Mouse (Mus musculus) 3134 (cell line): ENCODE measurements around the gene Utp11.

ENCODE experiments used
- DNase-seq: peaks from one replicate; pipeline ENCODE4 v3.0.0-alpha.2; 2011; ENCODE audit warnings: low spot score; ENCODE audit not compliant: insufficient read length; ENCODE audit errors: extremely low read depth

Gene Utp11

GRCm38 (mm10) chr4:124705661-124706269, 12.4 kb upstream of the Utp11 start:
- DNase-seq = no peak

GRCm38 (mm10) chr4:124704797-124705474, 11.5 kb upstream of the Utp11 start:
- DNase-seq = peak; percentile 55

DNA sequence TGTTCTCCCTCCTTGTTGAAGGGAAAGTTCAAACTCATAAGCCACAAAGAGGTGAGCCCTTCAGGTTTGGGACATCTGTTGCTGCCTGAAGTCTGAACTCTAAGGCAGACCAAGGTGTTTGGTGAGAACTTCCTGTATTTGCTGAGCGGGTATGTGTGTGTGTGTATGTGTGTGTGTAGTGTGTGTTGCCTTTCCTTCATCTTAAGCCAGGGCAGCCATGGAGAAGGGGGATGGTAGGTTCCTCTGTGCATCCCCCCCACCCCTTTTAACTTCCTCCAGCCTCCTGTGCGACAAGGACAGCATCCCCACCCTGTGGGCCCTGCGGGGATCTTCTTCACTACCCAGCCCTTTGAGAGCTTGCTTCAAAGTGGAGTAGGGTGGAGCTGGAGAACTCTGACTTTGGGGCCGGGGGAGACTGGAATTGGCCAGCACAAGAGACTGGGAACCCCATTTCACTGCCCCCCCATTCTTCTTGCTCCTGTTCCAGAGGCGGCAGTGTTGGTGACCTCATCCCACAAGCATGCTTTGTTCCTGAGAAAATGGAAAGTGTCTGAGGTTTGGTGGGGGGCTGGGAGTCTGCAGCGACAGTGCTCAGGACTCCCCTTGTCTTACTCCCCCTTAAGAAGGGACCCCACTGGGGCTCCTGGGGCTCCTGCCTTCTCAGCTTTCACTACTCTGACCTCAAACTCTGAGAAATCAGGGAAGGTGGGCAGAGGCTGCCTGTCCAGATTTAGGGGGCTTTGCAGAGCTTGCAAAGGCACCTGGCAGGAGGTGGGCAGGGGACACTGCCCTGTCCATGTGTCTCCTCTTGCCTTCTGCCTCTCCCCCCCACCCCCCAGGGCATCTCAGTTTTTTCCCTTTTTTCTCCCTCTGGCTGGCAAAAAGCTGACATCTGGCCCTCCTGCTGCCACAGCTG, 10.7 kb upstream of the Utp11 start:
- DNase-seq = peak; percentile 57

- DNase-seq = peak; percentile 68
Measured at GRCm38 (mm10) chr4:124703406-124703805, 10.0 kb upstream of the Utp11 start.

GRCm38 (mm10) chr4:124701916-124702315, 8.5 kb upstream of the Utp11 start:
- DNase-seq = no peak

DNA sequence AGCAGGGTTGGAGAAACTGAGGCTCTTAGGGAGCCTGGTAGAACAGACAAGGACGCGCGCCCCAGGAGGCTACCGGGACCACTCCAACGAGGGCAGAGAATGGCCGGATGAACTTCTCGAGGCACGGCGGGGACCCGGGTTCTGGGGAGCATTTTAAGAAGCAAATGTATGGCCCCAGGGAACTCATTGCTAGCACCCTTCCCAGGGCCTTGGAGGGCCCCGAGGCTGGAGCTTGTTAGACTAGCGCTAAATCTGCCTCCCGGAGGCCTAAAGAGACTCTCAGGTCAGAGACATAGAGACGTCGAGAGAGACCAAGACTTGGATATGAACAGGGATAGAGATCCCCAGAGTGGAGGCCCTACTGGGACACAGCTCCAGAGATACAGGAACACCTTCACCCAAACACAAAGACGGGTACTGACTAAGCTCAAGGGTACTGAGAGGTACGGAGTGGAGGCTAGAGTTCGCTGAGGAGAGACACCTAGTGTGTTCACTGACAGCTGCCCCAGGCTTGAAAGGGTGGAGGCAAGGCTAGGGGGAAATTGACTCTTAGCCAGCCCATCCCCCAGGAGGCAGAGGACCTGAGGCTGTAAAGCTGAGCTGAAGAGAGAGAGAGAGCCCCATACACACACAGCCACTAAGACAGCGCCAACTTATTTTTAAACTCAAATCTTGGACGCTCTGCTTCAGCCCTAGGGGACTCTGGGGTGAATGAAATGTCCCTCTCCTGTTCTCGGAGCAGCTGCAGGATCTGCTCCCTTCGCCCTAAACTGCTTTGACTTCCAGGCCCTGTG, 7.8 kb upstream of the Utp11 start:
- DNase-seq = no peak

- DNase-seq = peak; percentile 88
Measured at GRCm38 (mm10) chr4:124700248-124700971, 7.0 kb upstream of the Utp11 start, which contains the start of gene Fhl3. Gene Fhl3 (plus strand): TSS chr4:124700701.

GRCm38 (mm10) chr4:124699791-124700190, 6.4 kb upstream of the Utp11 start:
- DNase-seq = no peak

GRCm38 (mm10) chr4:124695786-124696516, 2.6 kb upstream of the Utp11 start:
- no peak for DNase-seq

- DNase-seq = no peak
Measured at GRCm38 (mm10) chr4:124694572-124694971, 1.2 kb upstream of the Utp11 start.

- no peak for DNase-seq
Measured at GRCm38 (mm10) chr4:124692416-124692861, 961 bp downstream of the Utp11 start.

DNA sequence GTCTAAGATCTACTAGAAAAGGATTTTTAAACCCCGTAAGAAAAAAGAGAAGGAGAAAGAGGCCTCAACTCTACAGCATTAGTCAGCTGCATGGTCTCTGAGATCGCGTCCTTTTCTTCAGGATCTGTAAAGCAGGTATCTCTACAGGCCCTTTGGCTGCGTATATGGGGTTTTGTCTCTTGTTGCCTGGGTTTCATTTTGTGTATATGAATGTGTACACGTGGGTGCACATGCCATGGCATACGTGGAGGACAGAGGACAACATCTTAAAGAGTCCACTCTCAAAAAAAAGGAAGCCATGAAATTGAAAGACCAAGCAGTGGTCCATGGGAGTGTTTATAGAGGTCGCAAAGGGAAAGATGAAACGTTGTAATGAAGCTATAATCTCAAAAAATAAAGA, 1.9 kb downstream of the Utp11 start:
- DNase-seq = no peak

- no peak for DNase-seq
Measured at GRCm38 (mm10) chr4:124685897-124686402, 7.5 kb downstream of the Utp11 start.

DNA sequence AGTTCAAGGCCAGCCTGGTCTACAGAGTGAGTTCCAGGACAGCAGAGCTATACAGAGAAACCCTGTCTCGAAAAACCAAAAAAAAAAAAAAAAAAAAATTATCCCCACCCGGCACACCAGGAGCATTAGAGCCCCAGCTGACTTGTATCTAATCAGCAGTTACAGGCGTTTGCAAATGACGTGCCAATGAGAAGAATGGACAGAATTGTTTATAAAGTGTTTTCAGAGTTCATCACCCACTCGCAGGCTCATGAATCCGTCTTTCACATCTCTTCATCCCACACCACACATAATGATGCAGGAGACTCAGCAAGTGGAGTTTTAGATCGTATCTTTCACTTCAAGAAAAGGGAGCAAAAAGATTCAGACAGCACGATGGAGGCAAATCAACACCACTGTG, 7.9 kb downstream of the Utp11 start:
- DNase-seq = no peak

DNA sequence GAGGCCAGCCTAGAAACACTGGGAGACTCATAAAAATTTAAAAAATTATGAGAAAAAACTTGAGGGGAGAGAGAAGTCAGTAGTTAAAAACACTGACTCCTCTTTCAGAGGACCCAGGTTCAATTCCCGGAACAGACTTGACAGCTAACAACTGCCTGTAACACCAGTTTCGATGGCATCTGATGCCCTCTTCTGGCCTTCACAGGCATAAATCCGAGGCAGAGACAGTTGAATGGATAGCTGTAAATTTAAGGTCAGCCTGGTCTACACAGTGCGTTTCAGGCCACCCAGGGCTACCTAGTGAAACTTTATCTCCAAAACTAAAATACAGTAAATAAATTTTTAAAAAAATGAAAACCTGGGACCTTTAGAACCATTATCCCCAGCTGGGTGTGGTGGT, 8.4 kb downstream of the Utp11 start:
- DNase-seq = no peak

DNA sequence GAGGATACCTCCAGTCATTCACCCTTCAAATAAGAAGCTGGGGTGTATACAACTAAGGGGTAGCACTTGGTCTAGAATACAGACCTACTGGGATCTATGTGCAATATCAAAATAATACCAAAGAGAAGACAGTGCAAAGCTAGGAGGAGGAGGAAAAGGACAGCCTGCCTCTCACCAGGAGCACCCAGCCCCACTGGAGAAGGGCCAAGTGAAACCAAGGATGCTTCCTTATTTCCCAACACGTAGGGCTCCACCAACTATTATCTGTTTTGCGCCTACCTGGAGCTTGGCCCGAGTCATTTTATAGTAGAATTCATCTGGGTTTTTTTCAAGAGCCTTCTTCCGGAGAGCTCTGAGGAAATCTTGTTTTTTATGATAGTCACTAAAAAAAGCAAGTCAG, 9.9 kb downstream of the Utp11 start:
- no peak for DNase-seq

DNA sequence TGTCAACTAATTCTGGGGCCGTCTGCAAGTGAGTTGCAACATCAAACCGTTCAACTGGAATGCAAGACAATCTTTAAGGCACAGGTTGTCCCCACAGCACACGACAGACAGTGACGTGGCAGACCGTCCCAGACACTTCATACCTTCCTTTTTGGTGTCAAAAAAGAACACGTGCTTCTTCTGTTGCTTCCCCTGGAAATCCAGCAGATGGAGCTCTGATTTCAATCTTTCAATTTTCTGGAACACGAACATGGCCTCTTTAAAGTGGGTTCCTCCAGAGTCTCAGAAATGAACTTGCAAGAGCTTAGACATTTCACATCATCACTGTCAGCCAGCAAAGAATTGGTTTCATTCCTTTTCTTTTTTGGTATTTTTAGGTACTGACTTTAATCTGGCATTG, 11.1 kb downstream of the Utp11 start:
- no peak for DNase-seq

DNA sequence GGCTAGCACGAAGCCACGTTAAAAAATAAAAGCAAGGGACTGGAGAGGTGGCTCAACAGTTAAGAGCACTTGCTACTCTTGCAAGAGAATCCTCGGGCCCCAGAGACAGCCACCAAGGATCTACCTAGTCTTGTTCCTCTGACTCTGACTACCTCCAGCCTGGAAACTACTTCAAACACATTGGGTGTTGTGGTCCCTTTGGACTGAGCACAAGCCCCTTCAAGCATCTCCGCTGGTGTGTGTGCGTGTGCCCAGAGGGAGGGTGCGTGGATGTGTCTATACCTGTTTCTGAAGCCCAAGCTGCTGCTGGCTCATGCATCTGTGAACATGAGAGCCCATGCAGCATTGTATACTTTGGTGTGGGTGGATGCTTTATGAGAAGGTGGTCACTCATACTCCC, 17.4 kb downstream of the Utp11 start:
- no peak for DNase-seq

DNA sequence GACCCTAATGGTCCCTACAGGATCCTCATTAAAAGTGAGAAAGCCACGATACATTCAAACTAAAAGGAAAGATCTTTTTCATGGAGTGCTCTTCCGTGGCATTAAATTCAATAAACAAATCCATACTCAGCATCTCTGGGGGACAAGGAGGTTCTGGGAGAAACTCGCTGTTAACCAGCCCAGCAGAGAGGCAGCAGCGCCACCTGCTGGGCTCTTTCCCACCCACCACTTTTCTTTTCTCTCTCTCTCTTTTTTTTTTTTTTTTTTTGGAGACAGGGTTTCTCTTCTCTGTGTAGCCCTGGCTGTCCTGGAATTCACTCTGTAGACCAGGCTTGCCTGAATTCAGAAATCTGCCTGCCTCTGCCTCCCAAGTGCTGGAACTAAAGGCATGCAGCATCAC, 18.4 kb downstream of the Utp11 start:
- no peak for DNase-seq
